Mouse (Mus musculus): ENCODE results near the gene Trak1. TPM values are rescaled to one million over a fixed set of nuclear protein-coding genes. Genes with fewer than 3 reads are reported as not detected.

Trak1 gene
- 33.3 TPM for polyA plus RNA-seq (2017; shearing (Covaris generic))

GRCm38 (mm10) chr9:121297171-121298064 is at the start of gene Trak1:
Trak1 (plus strand) TSS chr9:121297502.

GRCm38 (mm10) chr9:121277118-121278060 is 19.9 kb upstream of the Trak1 start, which contains the start of gene Ulk4:
Ulk4 (minus strand) TSS chr9:121277197.

GRCm38 (mm10) chr9:121495529-121495928 is 198.2 kb downstream of the Trak1 start, which contains the start of gene Cck:
Cck (minus strand) TSS chr9:121495694.

Other genes starting within 250 kb of the Trak1 start
- 11.6 TPM for gene Ulk4, start 20.3 kb upstream of the Trak1 start, polyA plus RNA-seq (2017; shearing (Covaris generic))
- not detected for gene Cck, start 198.2 kb downstream of the Trak1 start, polyA plus RNA-seq (2017; shearing (Covaris generic))